Mouse (Mus musculus): ENCODE data around the gene Dennd1c.
A peak's percentile ranks its signal among the peaks of the same experiment; 100 is the strongest.

Gene Dennd1c

DNA sequence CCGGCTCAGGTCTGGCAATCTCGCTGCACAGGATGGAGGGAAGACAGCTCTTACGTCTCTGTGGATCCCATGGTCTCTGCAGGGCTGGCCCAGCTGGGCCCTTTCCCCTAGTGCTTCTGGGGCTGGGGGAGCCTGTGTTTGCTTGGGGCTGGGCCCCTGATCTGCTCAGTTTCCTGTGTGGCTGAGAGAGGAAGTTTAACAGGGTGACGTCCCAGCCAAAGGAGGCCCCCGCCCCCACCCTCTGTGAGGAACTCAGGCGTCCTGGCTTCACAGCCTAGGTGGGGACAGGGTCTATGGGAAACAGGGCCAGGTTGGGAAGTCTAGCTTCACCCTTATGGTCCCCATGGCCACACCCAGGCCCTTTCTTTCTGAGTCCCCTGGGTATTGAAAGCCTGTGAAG is at the start of gene Dennd1c:
Gene Dennd1c (minus strand): TSS at position 179 of the 400 bp plus-strand sequence.
- DNase-seq (ENCODE audit: extremely low read depth, low read depth) = peak; percentile 56

DNA sequence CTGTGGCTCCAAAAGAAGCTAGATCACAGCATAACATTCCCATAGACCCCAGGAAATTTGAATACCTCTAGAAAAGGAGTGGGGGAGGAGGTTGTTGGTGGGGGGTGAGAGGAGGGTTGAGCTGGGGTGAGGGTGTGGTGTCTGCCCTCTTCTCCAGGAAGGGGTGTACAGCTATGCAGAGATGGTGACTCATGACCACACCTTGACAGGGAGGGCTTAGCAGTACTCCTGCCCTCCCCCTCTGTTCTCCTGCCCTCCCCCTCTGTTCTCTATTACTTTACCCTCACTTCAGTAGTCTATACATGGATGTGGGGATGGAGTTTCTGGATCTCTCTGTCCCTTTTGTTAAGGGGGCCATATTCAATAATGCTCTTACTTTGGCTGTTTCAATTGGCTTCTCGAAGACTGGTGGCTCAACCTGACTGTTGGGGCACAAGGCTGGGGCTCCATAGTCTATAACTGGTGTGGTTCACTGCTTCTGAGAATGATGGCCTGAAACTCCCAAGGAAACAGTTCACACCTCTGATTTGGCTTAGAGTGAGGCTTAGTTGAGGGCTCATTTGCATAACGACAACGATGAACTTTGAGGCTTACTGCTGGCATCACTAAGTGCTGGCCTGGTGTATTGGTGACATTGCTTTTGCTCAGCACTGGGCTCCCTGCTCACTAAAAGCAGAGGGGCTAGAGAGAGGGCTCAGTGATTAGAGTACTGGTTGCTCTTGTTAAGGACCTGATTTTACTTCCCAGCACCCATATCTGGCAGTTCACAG is 47.7 kb upstream of the Dennd1c start:
- no peak for DNase-seq (ENCODE audit: extremely low read depth, low read depth)

DNA sequence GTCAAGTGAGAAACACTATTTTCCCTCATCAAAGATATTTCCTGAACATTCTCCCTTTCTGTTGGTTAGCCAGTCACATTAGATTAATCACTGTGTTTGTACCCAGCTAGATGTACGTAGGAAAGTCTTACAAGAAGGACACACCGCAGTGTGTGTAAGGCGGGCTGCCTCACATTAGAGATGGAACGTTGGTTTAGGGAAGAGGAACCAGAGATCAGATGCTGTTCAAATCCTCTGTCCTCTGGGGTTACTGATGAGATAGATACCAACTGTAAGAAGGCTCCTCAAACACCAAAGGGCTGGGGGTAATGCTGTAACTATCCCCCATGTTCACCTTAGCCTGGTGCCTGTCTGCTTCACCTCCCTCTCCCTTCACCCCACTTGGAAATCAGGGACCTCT is 46.5 kb upstream of the Dennd1c start:
- DNase-seq (ENCODE audit: extremely low read depth, low read depth) = no peak

DNA sequence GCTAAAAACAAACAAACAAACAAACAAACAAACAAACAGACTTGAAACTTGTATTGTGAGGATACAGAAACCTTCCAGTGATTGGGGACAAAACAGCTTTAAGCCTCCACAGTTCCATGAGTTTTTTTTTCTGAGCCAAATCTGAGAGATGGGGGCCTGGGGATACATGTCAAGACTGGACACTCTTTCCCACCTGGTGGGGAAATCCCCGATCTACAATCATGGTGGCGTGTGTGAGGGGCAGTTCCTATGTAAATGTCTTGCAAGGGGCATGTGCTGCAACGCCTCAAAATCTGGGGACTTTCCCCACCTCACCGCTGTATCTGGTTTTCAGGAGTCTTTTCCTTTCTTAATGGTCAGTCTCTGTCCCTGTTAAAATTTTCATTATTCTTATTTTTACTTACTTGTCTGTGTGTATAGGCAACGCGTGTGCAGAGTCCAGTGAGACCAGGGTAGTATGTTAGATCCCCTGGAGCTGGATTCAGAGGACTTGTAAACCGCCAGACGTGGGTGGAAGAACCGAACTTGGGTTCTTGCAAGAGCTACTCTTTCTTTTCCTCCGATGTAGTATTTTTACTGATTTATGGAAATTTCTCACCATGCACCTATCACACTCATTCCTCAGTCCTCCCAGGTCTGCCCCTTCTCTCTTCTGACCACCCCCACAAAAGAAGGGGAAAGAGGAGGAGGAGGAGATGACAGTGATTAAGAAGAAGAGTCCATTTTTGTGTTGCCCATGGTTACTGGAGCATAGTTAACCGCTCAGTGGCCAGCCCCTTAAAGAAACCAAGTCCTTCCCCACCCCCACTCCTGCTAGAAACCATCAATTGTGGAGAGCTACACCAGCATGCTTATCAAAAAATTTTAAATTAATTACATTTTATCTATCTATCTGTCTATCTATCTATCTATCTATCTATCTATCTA is 45.1 kb upstream of the Dennd1c start:
- DNase-seq (ENCODE audit: extremely low read depth, low read depth) = no peak

DNA sequence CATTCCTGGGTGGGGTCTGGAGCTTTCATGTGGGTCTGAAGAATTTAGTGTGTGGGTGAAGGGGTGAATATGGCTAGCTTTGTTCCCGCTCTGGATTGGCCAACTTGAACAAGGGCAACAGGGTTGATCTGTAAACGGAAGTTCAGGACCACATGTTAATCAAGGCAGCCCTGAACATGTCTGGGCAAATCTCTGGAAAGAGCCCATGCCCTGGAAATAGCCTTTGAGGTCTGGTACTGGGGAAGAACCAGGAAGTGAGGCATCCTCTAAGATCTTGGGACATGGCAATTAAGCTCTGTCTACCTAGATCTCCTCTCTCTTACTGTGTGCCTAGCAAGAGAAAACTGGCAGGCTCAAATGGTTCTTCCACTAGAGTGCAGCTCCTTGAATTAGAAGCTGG is 43.5 kb upstream of the Dennd1c start:
- no peak for DNase-seq (ENCODE audit: extremely low read depth, low read depth)

DNA sequence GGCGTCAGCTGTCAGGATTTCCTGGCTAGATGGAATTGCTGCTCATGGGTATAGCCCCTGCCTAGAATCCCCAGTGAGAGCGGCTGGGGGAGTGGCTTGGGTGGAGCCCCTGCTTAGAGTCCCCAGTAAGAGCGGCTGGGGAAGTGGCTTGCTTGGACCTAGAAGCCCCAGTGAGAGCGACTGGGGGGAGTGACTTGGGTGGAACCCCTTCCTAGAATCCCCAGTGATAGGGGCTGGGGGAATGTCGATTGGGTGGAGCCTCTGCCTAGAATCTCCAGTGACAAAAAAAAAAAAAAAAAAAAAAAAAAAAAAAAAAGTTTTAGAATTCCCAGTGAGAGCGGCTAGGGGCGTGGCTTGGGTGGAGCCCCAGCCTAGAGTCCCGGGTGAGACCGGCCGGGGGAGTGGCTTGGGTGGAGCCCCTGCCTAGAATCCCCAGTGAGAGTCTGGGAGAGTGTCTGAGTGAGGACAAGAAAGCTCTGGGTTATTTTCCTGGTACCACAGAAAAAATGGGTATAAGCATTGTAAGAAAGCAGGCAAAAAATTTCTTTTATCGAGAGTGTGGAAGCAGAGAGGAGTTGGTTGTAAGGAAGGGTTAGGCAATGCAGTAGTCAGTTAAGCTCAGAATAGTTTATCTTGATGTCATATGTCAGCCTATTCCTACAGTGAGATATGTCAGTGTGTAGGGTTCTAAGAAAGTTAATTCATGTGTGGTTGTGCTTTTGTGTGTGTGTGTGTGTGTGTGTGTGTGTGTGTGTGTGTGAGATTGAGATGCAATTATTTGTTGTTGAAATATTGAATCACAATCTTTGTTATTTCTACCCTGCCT is 40.4 kb upstream of the Dennd1c start:
- DNase-seq (ENCODE audit: extremely low read depth, low read depth) = no peak

DNA sequence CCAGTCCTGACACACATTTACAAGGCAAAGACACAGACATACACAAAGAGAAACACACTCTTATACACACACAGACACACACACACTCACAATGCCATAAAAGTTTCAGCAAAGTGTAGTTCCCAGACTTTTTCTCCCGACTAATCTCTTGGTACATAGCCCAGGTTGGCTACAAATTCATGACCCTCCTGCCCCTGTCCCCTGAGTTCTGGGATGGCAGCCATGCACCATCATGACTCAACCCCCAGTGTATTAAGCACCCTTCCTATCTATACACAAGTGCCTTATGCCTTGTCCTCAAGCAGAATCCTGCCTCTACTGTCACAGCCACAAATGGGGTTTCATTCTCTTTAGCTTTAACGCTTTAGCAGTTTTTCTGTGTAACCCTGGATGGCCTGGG is 38.5 kb upstream of the Dennd1c start:
- no peak for DNase-seq (ENCODE audit: extremely low read depth, low read depth)

DNA sequence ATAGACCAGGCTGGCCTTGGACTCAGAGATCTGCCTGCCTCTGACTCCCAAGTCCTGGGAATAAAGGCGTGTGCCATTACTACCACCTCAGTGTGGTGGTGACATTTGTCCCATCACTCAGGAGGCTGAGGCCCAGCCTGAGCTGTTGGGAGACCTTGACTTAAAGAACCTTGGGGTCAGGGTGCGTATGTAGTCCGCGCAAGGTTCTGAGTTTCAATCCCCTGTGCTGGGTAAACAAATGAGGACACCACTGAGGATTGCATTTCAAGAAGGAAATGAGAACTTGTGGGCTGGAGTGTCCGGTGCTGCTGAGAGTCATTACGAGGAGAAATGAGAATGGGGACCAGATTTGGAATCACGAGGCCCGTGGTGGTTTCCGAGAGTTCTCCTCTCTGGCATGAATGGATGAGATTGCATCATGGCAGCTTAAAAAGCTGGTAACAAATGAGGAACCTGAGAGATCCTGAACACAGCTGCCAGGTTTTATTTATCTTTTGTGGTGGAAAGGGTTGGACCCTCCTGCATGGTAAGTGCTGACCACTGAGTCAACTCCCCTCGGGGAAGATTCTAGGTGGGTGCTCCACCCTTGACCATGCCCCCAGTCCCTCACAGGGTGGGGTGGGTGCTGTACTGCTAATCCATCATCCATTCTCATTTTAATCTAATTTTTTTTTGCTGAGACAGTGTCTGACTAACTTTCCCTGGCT is 34.6 kb upstream of the Dennd1c start:
- DNase-seq (ENCODE audit: extremely low read depth, low read depth) = no peak

DNA sequence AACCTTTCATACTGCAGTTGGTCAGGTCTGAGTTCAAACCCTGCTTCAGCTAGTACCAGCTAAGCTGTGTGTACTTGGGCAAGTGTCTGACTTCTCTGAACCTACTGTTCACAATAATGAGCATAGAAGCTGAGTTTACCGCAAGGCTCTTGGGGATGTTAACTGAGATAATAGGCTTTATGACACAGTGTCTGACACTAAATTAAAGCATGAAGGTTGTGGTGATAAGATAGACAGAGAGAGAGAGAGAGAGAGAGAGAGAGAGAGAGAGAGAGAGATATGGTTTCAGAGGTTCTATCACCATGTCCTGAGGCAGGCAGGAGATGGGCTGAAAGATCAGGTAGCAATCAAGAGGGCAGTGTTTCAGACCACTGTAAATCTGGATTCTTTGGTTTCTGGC is 31.7 kb upstream of the Dennd1c start:
- no peak for DNase-seq (ENCODE audit: extremely low read depth, low read depth)

DNA sequence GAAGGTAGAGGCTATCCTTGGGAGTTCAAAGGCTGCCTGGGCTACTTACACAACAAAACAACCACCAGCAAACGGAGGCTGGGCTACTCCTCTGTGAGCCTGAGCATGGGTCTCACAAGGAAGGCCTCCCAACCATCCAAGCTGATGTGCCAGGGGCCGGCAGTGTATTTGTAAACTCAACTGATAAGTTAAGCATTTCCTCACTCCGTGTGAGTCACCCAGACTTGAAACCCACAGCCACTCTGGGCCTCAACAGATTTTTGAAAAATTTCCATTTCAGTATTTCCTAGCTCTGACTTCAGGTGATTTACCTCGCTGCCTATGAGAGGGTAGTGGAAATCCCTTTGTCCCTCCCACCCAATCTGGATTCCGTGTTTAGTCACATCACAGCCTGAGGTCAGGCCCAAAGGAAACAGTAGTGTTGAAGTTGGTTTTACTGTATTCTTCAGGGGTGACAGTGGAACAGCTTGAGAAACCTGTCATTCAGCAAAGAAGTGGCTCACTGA is 30.4 kb upstream of the Dennd1c start:
- no peak for DNase-seq (ENCODE audit: extremely low read depth, low read depth)

DNA sequence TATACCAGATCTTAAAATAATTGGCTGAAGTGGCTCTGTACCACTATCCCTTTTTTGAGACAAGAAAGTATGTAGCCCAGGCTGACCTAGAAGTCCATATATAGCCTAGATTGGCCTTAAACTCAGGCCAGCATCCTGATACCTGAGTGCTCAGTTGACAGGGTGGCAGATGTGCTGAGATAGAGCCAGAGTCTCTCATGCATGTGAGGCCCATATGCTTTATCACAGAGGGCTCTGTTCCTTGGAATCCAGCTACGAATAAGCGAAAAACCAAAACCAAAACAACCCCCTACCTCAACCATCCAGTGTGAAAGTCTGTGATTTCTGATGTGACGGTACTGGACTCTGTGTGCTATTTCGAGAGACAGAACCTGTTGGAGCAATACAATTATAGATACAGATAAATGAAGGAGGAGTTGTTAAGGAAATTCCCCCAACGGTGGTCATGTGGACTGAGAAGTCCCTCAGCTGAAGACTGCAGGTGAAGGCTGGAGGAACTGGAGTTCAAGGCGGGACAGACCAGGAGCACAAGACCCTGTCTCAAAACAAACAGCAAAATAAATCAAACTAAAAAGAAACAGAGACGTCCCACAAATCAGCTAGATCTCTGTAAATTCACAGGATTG is 29.8 kb upstream of the Dennd1c start:
- no peak for DNase-seq (ENCODE audit: extremely low read depth, low read depth)

DNA sequence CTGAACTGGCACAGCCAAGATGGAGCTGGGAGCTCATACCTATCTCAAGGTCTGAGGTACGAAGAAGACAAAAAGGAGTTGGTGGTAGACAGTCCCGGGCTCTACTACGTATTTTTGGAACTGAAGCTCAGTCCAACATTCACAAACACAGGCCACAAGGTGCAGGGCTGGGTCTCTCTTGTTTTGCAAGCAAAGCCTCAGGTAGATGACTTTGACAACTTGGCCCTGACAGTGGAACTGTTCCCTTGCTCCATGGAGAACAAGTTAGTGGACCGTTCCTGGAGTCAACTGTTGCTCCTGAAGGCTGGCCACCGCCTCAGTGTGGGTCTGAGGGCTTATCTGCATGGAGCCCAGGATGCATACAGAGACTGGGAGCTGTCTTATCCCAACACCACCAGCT is 28.8 kb upstream of the Dennd1c start:
- no peak for DNase-seq (ENCODE audit: extremely low read depth, low read depth)

DNA sequence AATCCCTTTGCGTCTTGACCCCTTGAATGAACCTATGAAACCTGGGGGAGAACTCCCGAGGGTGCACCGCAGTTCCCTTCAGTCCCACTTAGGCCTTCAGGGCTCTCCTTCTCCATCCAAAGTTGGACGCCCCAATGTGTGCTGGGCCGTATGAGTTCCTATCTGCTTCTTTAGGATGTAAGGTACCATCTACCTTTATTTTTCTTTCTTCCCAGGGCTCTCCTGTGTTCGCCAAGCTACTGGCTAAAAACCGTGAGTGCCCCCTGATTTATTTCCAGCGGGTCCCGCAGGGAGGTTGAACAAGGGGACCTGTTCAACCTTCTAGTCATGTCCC is 27.7 kb upstream of the Dennd1c start:
- DNase-seq (ENCODE audit: extremely low read depth, low read depth) = no peak

DNA sequence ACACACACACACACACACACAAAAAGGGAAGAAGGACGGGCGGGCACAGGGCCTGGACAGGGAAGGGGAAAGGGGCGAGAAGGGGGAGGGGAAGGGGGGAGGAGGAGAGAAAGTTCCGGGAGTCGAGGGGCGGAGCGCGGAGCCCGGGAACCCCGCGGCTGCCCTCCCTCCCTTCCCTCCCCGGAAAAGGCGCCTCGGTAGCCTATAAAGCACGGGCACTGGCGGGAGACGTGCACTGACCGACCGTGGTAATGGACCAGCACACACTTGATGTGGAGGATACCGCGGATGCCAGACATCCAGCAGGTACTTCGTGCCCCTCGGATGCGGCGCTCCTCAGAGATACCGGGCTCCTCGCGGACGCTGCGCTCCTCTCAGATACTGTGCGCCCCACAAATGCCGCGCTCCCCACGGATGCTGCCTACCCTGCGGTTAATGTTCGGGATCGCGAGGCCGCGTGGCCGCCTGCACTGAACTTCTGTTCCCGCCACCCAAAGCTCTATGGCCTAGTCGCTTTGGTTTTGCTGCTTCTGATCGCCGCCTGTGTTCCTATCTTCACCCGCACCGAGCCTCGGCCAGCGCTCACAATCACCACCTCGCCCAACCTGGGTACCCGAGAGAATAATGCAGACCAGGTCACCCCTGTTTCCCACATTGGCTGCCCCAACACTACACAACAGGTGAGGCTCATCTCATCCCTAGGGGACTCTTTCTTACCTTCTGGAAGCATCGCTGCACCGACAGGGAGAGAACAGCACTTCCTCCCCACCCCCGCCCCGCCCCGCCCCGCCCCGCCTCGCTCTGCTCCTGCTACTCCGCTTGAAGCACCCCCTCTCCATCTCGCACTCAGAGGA is 27.1 kb upstream of the Dennd1c start, which contains the start of gene Tnfsf9:
Gene Tnfsf9 (plus strand): TSS at position 145 of the 854 bp plus-strand sequence.
- peak; percentile 29 for DNase-seq (ENCODE audit: extremely low read depth, low read depth)

DNA sequence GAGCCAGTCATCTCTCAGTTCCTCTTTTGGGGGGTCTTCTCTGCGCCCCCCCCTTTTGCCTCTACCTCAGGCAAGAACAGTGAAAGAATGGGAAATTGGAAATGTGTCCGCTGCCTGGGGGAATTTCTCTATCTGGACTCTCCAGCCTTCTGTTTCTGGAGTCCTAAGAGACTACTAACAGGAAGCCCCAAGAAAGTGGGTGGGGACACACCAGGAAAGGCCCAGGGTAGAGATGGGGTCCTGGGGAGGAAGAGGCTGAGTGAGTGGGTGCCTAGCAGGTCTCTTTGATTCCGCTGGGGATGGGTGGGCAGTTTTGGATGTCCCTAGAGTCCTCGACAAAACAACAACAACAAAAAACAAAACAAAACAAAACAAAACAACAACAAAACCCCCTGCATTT is 26.2 kb upstream of the Dennd1c start:
- DNase-seq (ENCODE audit: extremely low read depth, low read depth) = peak; percentile 35

DNA sequence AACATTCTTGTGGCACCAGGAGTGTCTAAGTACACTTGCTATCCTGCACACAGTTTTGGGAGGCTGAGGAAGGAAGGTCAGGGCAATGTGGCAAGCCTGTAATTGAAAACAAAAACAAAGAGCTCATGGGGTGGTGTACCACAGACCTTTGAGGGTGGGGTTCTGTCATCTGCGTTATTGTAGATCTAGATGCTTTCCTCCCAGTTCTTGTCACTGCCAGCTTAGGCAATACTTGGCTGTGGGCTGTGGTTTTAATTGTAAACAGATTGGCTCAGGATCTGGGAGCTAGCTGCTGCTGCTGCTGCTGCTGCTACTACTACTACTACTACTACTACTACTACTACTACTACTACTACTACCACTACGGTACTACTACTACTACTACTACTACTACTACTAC is 24.0 kb upstream of the Dennd1c start:
- no peak for DNase-seq (ENCODE audit: extremely low read depth, low read depth)

DNA sequence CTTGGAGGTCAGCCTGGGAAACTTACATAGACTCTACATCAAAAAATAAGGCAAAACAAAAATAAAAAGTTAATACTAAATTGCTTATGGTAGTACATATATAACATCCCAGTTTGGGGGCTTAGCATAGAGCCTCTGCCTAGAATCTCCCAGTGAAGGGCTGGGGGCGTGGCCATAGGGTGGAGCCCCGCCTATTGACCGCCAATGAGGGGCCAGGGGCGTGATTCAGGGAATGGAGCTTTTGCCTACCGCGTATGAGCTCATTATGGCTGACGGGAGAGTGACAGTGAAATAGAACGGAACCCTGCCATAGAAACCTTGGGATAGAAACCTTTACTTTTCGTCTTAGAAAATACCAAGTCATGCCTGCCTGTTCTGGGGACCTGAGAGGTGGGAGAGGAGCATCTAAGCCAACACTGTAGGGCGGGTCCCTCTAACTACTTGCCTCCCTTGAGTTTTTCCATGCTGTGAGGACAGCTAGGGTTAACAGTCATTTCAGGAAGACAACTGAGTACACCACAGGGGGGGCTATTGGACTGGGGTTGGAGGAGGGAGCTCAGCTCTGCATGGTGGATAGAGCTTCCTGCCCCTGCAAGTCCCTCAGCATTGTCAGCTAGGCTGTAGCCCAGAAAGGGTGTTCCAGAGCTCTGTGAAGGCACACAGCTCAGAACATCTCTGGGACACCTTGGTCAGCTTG is 21.5 kb upstream of the Dennd1c start:
- no peak for DNase-seq (ENCODE audit: extremely low read depth, low read depth)

DNA sequence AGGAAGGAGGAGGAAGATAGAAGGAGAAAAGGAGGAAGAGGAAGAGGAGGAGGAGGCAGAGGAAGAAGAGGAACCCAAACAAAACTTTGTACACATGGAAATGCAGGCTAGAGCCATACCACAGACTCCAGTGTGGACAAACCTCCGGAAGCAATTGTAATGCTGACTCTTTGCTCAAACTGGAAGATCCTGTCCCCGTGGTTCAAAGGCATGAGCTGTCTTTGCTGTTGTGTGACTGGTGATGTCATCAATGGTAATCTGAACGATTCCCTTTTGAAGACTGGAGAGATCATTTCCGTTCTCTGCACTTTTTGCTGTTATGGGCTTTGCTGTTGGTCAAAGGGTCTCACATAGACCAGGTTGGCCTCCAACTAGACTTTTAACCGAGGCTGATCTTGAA is 20.0 kb upstream of the Dennd1c start:
- no peak for DNase-seq (ENCODE audit: extremely low read depth, low read depth)

DNA sequence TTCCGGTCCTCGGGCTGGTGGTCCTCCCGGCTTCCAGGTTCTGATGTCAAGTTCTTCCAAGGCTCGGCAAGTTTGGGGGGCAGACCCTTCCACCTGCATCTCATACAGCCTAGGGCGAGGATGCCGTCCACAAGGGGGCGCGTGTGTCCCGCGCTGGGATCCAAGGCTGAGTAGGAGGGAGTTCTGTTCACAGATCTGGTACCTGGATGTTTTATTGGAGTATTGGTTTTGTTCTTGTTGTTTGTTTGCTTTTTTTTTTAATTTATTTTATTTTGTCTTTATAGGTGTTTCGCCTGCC is 18.3 kb upstream of the Dennd1c start:
- peak; percentile 45 for DNase-seq (ENCODE audit: extremely low read depth, low read depth)
